23 mouse cellular contexts compared by ENCODE assay signal in the genomic region with DNA sequence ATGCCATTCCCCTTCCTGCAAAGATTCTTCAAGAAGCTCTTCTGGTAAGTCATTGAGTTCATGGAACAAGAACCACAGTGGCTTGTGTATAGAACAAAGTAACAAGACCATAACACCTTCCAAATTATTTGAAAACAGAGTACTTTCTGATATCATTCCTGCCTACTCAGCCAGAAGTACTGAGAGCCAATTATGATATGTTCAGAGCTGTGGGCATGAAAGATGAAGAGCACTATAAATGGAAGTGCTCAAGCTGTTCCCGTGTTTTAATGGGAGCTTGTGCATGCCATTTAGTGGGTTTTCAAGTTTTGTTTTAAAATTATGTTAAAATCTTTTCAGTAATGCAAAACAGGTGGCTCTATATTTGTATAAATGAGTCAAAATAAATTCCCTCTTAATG.
DNase-seq lines count a peak whose midpoint lies in the region; ATAC-seq lines count a peak whose summit lies in the region.
"Had no signal": no experiment of that assay in that cellular context is flagged by ENCODE, and none has a peak within 500 bp of the region (broad histone marks: within the 10 kb centered on the region; RNA-seq: fewer than 3 reads in every experiment).

No protein-coding gene starts in this region.

- no peak for DNase-seq in frontal cortex, postnatal 14 days (ENCODE audit: low spot score in 2 of 2)
- peak; percentile 6 for DNase-seq in layer of hippocampus, adult 9-11 months
- DNase-seq in layer of hippocampus, postnatal 25 days (ENCODE audit: extremely low spot score in 1 of 2, low spot score in 1 of 2) = no peak
- DNase-seq in left cerebral cortex, postnatal 14 days (ENCODE audit: low spot score in 2 of 2) = peak; percentile 4 to 15
- no peak for DNase-seq in left cerebral cortex, adult 11 months (ENCODE audit: low spot score)
- peak; percentile 46 for DNase-seq in brain, adult 2 months (ENCODE audit: low read depth, low spot score)
- no peak for DNase-seq in kidney, postnatal 36 days
- DNase-seq: adrenal gland, adult 8-10 months; adrenal gland, postnatal 14 days; adrenal gland, postnatal 36 days; B cell, adult 2 months; cerebellum, adult 11 months; cerebellum, adult 18-20 months; cerebellum, adult 8-10 months; cerebellum, adult 9-11 months; cerebellum, postnatal 14 days; cerebellum, postnatal 36 days; embryo, embryonic 11 days had no signal

- intact Hi-C loops in left cerebral cortex, postnatal 14 days (cut with DNase I) = no loop called here

- ATAC-seq in frontal cortex, adult (ENCODE audit: low TSS enrichment) = peak; percentile 94
- ATAC-seq: activated CD4-positive, CD25-positive, alpha-beta regulatory T cell, adult 4 months; CD4-positive, CD25-positive, alpha-beta regulatory T cell, adult 4 months; forebrain, embryonic 14.5 days; Patski had no signal

Comparison
In these comparisons a context has a peak if more than half of its experiments do, and no peak if none do; other contexts are left out.
1. DNase-seq: peak in layer of hippocampus, adult 9-11 months (single experiment), left cerebral cortex, postnatal 14 days (2 of 2) and brain, adult 2 months (single experiment); none in frontal cortex, postnatal 14 days (0 of 2), layer of hippocampus, postnatal 25 days (0 of 2), left cerebral cortex, adult 11 months (single experiment) and kidney, postnatal 36 days (0 of 2).